Mouse (Mus musculus) stomach, postnatal 0 days (tissue): ENCODE measurements around the gene Cdc42ep3. TPM values are rescaled to one million over a fixed set of nuclear protein-coding genes. Genes with fewer than 3 reads are reported as not detected.

Source experiments
- ATAC-seq: fragments of 200-750 bp; cut with Nextera tagmentation; 2 replicates; pipeline ENCODE4 v1.8.0; 2017; ENCODE audit not compliant: low FRiP score, low TSS enrichment
- DNase-seq: peaks from one replicate; pipeline ENCODE4 v3.0.0-alpha.2; 2016; ENCODE audit warnings: low spot score
- H3K27ac ChIP-seq: fragments of 300-500 bp; sonication (generic); replicated peaks from 2 replicates; pipeline ENCODE4 v1.5.1; 2014; ENCODE audit warnings: mild to moderate bottlenecking, control low read depth
- H3K27me3 ChIP-seq: fragments of 300-500 bp; sonication (generic); 2 replicates; pipeline ENCODE4 v1.6.1; 2014; ENCODE audit warnings: low read length; ENCODE audit not compliant: control insufficient read depth, insufficient read depth
- H3K36me3 ChIP-seq: fragments of 300-500 bp; sonication (generic); 2 replicates; pipeline ENCODE4 v1.6.1; 2014; ENCODE audit warnings: low read length, mixed read lengths; ENCODE audit not compliant: control insufficient read depth, insufficient read depth
- H3K4me1 ChIP-seq: fragments of 300-500 bp; sonication (generic); replicated peaks from 2 replicates; pipeline ENCODE4 v1.6.1; 2014; ENCODE audit warnings: antibody characterized with exemption; ENCODE audit not compliant: control insufficient read depth, insufficient read depth
- H3K4me2 ChIP-seq: fragments of 300-500 bp; sonication (generic); replicated peaks from 2 replicates; pipeline ENCODE4 v1.6.1; 2014; ENCODE audit warnings: low read depth, mild to moderate bottlenecking, control low read depth, moderate library complexity
- H3K4me3 ChIP-seq: fragments of 300-500 bp; sonication (generic); 2 replicates; pipeline ENCODE4 v1.5.1; 2014; ENCODE audit warnings: low read depth, low read length, control low read depth
- H3K9ac ChIP-seq: fragments of 300-500 bp; sonication (generic); 2 replicates; pipeline ENCODE4 v1.6.1; 2014; ENCODE audit warnings: mild to moderate bottlenecking, low read length, control low read depth, mixed read lengths
- H3K9me3 ChIP-seq: fragments of 300-500 bp; sonication (generic); 2 replicates; pipeline ENCODE4 v1.6.1; 2016; ENCODE audit warnings: low read length; ENCODE audit not compliant: control insufficient read depth
- CTCF ChIP-seq: IDR thresholded peaks from 2 replicates; pipeline ENCODE4 v1.5.1; 2016; ENCODE audit warnings: antibody characterized with exemption, low read depth, mild to moderate bottlenecking, moderate library complexity
- EP300 ChIP-seq: optimal IDR thresholded peaks from 2 replicates; pipeline ENCODE3; 2016; ENCODE audit warnings: antibody characterized with exemption
- WGBS: fragments of 180-500 bp; shearing (Covaris S2); extraction: QIAGEN DNeasy Blood & Tissue Kit; methylation state at CpG from one replicate; pipeline ENCODE4 v1.1.7; 2014; 5-methylcytosine and 5-hydroxymethylcytosine counted together
- polyA plus RNA-seq: library from polyadenylated mRNA; unstranded; fragments of >200 nt; fragmentation: Nextera tagmentation; extraction: Ambion mirVana; gene quantifications from 2 replicates; pipeline ENCODE4 v1.2.1, GENCODE M21; 2015

Cdc42ep3 gene
- polyA plus RNA-seq, 1 experiment from 2014 or later, result 56.9 TPM

DNA sequence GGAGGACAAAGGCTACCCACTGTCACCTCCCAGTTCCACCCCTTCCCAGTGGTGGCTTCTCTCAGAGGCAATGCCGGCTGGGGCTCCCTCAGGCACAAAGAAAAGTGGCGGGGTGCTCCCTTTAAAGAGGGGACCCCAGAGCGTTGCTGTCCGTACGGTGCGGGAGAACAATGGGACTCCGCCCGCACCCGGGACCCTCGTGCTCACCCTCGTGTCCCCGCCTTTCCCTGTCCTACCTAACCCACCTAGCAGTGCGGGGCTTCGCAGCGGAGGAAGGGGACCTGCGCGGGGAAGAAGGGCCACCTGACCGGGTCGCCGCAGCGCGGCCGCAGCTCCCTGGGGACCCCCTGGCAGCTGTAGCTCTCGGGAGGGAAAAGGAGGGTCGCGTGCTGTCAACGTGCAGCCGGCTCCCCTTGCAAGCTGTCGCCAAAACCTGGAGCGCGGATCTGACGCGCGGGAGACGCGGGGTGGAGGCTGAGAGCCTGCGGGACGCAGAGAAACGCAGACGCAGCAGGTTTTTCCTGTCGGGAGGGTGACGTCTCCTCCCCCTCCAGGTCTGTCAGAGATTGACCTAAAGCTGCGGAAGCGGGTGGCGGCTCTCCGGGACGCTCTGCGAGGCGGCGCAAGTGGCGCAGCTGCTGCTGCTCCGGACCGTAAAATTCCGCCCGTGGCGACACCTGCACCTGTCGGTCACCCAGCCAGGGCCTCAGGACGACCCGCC lies 540 bp upstream of the Cdc42ep3 start:
- Histone ChIP-seq H3K4me2 (peak overlapping the region; percentile 100), H3K4me3 (peak overlapping the region; percentile 73), H3K36me3 (no peaks in the 10 kb centered on the region), H3K27me3 (no peaks in the 10 kb centered on the region), H3K9ac (peak overlapping the region; percentile 77), H3K9me3 (no peaks in the 10 kb centered on the region), H3K4me1 (peaks cover 3% of the 10 kb centered on the region), H3K27ac (peak overlapping the region; percentile 90)
- whole genome bisulfite sequencing, result under 1% methylated on average over 43 of the region's 59 CpGs
- peak; percentile 83 for DNase-seq
- no peak for TF ChIP-seq EP300
- 0 out of 2 replicates have a peak, but pooled peaks have one; percentile 1 for TF ChIP-seq CTCF
- ATAC-seq, result peak; percentile 77

DNA sequence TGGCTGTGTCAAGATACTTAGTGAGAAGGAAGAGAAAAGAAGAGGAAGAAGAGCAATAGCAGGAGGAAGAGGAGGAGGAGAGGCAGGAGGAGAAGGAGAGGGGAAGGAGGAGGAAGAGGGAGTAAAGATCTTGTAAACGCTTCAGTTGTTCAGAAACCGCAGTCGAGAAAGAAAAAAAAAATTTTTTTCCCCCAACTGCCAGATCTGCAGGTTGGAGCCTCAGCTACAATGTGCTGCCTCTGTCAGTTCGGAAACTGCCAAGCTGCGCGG lies 782 bp downstream of the Cdc42ep3 start:
- 0% methylated on average over 6 of the region's 6 CpGs for WGBS
- ATAC-seq (no peak), DNase-seq (no peak)

DNA sequence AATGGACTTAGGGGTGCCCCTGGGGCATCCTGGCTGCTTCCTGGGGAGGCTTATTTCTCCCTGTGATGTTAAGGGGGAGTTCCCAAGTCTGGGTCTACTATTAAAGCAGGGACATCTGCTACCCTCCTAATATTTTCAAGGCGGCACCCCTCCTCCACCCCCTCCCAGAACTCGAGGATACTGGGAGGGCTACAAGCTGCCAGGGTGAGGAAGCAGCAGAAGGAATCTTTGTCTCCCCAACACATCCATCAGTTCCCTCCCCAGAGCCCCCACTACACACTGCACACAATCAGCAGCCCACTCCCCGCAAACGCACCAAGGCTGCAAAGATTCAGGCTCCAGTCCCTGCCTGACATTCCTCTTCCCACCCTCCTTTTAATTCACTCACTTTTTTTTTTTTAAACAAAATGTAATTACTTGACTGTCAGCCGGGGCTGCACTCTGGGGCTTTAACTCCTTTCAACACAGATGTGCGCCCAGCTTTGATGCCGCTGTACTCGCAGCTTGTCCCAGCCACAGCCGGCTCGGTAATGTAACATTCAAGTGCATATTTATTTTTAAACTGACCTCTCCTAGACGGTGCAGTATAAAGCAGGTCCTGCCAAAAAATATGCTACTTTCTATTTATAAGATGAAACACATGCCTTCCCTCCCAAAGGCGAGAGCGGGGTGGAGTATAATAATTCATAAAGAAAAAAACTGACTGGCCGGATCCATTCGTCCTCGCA lies 1.3 kb downstream of the Cdc42ep3 start:
- peak overlapping the region; percentile 49; the same call in 1 of the 2 replicates for H3K27ac ChIP-seq
- H3K27me3 ChIP-seq, result no peaks in the 10 kb centered on the region
- H3K4me3 ChIP-seq, result peak overlapping the region; percentile 73
- no peaks in the 10 kb centered on the region for H3K9me3 ChIP-seq
- ATAC-seq (no peak), DNase-seq (peak; percentile 24)
- WGBS, result 9% methylated on average over 16 of the region's 16 CpGs
- H3K9ac ChIP-seq, result peak overlapping the region; percentile 77
- peak overlapping the region; percentile 100 for H3K4me2 ChIP-seq
- H3K36me3 ChIP-seq, result no peaks in the 10 kb centered on the region
- TF ChIP-seq EP300 (peak; percentile 28), CTCF (no peak)
- peaks cover 3% of the 10 kb centered on the region for H3K4me1 ChIP-seq

More for the DNA sequence above, 782 bp downstream of the Cdc42ep3 start:
- no peaks in the 10 kb centered on the region for H3K9me3 ChIP-seq
- peak overlapping the region; percentile 73 for H3K4me3 ChIP-seq
- peak overlapping the region; percentile 77 for H3K9ac ChIP-seq
- H3K36me3 ChIP-seq, result no peaks in the 10 kb centered on the region
- H3K4me1 ChIP-seq, result peaks cover 3% of the 10 kb centered on the region
- peak overlapping the region; percentile 90 for H3K27ac ChIP-seq
- peak overlapping the region; percentile 100 for H3K4me2 ChIP-seq
- H3K27me3 ChIP-seq, result no peaks in the 10 kb centered on the region
- TF ChIP-seq CTCF, result no peak
- TF ChIP-seq EP300, result no peak

DNA sequence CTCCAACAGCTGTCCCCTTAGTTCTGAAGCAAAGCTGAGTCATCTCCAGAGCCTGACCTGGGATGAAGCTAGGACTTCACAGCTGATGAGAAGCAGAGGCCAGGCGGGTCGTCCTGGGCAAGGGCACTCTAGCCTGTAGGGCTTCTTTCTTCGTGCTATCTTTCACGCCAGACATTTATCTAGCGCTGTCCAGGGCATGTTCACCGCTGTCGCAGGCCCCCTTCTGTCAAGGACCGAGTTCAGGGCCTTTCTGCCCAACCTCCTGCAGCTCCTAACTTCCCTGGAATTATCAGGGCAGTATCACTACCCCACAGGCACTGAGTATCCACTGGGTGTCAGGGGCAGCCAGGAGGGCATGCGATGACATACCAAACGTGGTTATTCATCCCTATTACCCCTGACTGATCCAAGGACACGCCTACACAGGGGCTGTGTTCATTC lies 4.1 kb downstream of the Cdc42ep3 start:
- ATAC-seq (no peak), DNase-seq (no peak)
- Histone ChIP-seq H3K27me3 (no peaks in the 10 kb centered on the region), H3K9me3 (no peaks in the 10 kb centered on the region), H3K36me3 (peaks cover 3% of the 10 kb centered on the region; the same call in 1 of the 2 replicates), H3K4me3 (no peak overlapping the region), H3K27ac (no peak overlapping the region), H3K4me1 (no peaks in the 10 kb centered on the region; the same call in none of the 2 replicates), H3K4me2 (no peak overlapping the region), H3K9ac (no peak overlapping the region)
- 76% methylated on average over 11 of the region's 11 CpGs for WGBS
- no peak for TF ChIP-seq CTCF
- TF ChIP-seq EP300, result no peak

DNA sequence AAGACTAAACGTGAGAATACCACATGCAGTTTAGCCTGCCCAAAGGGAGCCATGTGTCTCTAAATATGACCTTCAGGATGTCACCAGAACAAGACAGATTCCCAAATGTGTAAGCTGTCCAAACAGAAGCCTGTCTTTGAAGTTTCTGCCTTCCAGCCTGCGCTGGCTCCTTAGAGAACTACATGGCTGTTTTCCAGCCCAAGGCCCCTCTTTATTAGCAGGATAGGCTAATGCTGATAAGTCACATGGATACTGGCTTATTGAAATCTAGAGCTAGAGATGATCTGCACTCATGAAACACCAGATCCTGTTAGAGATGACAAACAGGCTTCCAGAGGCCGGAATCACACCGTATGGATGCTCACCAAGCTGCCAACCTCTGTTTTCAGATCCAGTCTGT lies 5.5 kb downstream of the Cdc42ep3 start:
- no peak for ATAC-seq
- no peaks in the 10 kb centered on the region for H3K27me3 ChIP-seq
- no peak overlapping the region for H3K4me3 ChIP-seq
- WGBS, result 72% methylated on average over 4 of the region's 4 CpGs
- H3K27ac ChIP-seq, result no peak overlapping the region
- no peak overlapping the region for H3K9ac ChIP-seq
- TF ChIP-seq EP300 (no peak), CTCF (no peak)
- H3K36me3 ChIP-seq, result peaks cover 3% of the 10 kb centered on the region; the same call in 1 of the 2 replicates
- no peaks in the 10 kb centered on the region; the same call in none of the 2 replicates for H3K4me1 ChIP-seq
- no peak overlapping the region for H3K4me2 ChIP-seq
- H3K9me3 ChIP-seq, result no peaks in the 10 kb centered on the region
- DNase-seq, result no peak
